Mouse (Mus musculus) heart, postnatal 4 days (tissue): ENCODE measurements around the gene Prkag1. TPM values are rescaled to one million over a fixed set of nuclear protein-coding genes. Genes with fewer than 3 reads are reported as not detected.

Experiments
- DNase-seq: peaks from one replicate; pipeline ENCODE4 v3.0.0; 2021
- total RNA-seq, 2 experiments: library from RNA; stranded (reverse); gene quantifications; 2 replicates each; pipeline ENCODE4 v1.2.3; 2021

Prkag1 gene
- total RNA-seq, 2 experiments from 2014 or later: 88.9 to 89.3 TPM

DNA sequence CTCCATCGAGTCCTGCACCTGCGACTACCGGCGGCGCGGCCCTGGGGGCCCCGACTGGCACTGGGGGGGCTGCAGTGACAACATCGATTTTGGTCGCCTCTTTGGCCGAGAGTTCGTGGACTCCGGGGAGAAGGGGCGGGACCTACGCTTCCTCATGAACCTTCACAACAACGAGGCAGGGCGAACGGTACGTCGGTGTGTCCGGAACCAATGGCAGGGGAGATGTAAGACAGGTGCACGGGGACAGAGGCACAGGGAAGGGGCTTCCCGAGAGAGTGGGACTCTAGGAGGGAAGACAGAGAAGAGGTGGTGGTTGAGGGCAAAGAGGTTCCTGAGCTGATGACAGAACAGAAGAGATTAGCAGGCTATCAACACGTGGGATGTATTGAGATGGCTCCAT is 39.5 kb downstream of the Prkag1 start:
- no peak for DNase-seq

DNA sequence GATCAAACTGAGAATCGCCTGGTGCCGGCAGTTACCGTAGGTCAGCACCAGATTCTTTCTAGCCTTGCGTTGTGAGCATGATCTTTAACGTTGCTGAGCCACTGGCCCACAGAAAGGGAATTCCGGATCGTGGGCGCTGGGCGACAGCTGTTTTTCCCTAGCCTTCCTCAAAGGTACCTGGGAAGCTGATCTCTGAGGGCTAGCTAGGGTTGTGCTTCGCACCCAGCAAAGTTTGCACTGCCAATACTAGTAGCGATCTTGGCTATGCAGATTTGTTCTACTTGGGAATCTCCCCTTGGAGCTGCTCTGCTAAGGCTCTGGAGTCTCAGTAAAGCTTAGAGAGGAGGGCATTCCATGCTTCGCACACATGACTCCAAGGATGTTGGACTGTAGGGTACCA is 40.1 kb downstream of the Prkag1 start:
- DNase-seq: no peak

DNA sequence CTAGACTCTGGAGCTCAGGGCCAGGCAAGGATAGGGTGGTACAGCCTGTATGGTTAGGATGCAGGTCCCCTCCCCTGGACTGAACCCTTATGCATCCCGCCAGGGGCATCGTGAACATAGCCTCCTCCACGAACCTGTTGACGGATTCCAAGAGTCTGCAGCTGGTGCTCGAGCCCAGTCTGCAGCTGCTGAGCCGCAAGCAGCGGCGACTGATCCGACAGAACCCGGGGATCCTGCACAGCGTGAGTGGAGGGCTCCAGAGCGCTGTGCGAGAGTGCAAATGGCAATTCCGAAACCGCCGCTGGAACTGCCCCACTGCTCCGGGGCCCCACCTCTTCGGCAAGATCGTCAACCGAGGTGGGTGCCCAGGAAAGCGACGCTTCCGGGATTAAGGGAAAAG is 40.6 kb downstream of the Prkag1 start:
- DNase-seq: no peak

DNA sequence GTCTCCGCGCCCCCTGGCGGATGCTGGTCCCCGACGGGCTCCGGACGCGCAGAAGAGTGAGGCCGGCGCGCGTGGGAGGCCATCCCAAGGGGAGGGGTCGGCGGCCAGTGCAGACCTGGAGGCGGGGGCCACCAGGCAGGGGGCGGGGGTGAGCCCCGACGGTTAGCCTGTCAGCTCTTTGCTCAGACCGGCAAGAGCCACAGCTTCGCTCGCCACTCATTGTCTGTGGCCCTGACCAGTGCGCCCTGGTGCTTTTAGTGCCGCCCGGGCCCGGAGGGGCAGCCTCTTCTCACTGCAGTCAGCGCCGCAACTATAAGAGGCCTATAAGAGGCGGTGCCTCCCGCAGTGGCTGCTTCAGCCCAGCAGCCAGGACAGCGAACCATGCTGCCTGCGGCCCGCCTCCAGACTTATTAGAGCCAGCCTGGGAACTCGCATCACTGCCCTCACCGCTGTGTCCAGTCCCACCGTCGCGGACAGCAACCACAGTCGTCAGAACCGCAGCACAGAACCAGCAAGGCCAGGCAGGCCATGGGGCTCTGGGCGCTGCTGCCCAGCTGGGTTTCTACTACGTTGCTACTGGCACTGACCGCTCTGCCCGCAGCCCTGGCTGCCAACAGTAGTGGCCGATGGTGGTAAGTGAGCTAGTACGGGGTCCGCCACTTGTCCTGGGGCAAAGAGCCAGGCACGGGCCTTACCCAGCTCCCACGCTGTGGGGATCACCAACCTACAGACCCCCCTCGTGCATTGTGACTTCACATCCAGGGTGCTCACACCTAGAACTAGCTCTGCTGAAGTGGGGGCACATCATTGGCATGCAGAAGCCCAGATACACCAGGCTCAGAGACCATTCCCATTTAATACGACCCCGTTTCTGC is 41.4 kb downstream of the Prkag1 start, which contains the start of gene Wnt1:
Gene Wnt1, plus strand, starts transcription at position 197 of the 875 bp plus-strand sequence.
- peak; percentile 76 for DNase-seq

DNA sequence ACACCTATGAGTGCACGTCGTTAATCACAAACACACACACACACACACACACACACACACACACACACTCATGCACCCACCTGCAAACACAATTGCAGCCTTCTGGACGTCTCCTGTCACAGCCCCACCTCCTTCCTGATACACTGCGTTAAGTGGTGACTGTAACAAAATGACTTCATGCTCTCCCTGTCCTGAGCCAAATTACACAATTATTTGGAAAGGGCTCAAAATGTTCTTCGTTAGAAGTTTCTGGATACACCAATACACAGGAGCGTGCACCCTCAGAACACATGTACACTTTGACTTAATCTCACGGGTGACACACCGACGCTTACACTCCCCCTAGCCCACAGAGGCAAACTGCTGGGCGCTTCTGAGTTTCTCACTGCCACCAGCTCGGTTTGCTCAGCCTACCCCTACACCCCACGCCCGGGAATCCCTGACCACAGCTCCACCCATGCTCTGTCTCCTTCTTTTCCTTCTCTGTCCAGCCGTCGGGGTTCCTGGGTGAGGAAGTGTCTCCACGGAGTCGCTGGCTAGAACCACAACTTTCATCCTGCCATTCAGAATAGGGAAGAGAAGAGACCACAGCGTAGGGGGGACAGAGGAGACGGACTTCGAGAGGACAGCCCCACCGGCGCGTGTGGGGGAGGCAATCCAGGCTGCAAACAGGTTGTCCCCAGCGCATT is 42.2 kb downstream of the Prkag1 start:
- no peak for DNase-seq

DNA sequence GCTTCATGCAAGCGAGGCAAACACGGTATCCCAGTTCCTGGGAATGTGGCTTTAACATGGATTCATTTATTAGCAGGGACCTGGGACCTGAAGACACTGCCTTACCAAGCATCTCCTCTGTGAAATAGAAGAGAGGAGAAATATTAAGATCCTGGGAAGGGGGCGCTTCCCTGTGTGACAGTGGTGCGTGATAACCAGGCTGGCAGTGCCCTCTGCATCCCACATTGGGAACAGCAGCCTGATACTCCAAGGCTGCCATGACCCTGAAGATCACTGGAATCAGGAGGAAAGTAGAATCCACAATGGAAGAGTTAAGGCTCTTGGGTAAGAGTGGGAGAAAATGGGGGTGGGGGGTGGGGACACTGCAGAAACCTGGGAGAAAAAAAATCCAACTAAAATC is 43.4 kb downstream of the Prkag1 start:
- DNase-seq: no peak

DNA sequence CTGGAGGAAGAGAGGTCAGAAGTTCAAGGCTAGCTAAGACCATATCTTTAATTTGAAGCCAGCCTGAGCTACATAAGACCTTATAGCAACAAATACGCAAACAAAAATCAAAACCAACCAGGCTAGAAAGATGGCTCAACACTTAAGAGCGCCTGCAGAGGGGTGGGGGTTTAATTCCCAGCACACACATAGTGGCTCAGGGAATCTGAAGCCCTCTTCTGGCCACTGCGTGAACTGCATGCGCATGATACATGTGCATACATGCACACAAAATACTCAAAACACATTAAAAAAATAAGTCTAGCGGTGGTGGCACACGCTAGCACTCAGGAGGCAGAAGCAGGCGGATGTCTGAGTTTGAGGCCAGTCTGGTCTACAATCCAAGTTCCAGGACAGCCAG is 45.6 kb downstream of the Prkag1 start:
- no peak for DNase-seq

DNA sequence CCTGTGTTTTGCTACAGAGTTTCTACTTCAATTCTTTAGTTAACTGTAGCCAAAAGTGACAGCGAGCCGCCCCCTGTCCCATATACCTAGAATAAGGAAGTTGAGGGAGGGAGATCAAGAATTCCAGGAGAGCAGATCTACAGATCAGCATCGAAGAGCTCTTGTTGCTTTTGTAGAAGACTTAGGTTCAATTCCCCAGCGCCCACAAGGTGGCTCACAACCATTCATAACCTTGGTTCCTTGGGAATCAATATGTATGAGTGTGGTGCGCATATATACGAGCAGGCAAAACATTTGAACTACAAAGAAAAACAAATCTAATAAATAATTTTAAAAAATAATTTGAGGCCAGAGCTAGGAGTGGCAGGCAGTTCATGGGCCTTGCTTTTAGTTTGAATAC is 50.2 kb downstream of the Prkag1 start:
- DNase-seq: no peak

DNA sequence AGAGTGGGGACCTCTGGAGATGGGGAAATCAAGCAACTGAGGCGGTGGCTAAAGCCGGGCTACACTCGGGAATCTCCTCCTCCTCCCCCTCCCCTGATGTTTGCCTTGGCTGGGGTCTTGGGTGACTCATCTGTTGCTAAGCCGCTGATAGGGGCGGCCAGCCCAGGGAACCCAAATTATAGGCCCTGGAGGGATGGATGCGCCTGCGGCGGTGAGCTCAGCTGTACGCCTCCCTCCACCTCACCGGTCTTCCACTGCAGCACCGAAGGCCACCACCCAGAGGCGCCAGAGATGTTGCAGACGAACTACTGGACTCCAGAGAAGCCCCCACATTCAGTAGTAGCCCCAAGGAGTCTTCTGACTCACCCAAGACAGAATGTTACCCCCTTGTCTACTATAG is 50.7 kb downstream of the Prkag1 start:
- peak; percentile 62 for DNase-seq

DNA sequence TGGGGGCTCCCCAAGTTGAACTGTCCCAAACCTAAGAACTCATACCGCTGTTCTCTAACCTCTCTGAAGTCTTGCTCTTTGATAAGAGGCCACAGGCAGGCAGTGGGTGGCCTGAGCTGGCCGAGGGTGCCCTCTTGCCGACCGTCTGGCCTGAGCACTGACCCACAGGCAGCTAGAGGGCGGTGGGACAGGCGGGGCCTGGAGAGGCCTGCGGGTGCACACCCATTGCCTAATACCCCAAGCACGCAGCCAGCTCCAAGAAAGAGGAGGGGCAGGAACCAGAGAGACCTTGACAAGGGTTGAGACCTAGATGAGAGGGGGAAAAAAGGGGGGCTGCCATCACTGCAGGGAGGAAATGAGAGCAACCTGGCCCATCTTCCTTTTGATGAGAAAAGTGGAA is 51.2 kb downstream of the Prkag1 start:
- peak; percentile 31 for DNase-seq

DNA sequence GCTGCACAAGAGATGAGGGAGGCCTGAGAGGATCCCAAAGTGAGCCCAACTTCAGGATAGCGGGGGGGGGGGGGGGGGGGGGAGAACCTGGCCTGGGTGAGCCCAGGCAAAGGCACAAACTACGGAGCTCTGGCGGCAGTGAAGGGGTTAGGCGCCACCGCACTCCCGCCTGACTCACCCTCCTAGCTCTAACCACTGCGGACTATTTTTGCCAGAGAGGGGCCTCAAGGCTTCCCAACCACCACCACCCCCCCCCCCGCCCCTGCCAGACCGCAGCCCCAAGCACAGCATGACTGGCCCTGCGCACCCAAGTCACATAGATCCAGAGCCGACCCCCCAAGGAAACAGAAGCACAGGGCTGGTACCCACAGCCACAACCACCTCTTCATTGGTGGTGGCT is 52.5 kb downstream of the Prkag1 start:
- no peak for DNase-seq

DNA sequence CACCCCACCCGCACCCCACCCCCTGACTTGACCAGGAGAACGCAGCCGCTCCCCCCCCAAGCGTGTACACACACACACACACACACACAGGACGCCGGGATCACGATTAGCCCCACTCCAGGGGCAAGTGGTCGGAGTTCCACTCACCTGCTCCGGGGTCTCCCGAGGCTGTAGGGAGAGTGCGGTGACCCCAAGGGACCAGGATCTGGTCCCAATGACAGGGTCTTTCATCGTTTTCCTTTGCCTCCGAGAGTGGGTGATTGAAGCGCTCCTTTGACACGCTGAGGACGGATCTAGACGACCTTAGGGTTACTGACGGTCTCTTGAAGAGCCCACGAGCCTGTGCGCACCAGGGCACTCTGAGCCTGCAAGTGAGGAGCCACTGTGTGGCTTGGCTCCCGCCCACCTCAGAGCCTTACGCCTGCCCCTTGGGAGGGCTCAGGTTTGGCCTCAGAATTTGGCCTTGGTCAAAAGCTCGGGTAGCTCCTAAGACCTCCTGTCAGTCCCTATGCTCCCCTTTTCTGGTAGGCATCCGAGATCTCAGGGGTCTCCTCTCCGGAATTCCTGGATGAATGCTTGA is 53.0 kb downstream of the Prkag1 start:
- DNase-seq: no peak

DNA sequence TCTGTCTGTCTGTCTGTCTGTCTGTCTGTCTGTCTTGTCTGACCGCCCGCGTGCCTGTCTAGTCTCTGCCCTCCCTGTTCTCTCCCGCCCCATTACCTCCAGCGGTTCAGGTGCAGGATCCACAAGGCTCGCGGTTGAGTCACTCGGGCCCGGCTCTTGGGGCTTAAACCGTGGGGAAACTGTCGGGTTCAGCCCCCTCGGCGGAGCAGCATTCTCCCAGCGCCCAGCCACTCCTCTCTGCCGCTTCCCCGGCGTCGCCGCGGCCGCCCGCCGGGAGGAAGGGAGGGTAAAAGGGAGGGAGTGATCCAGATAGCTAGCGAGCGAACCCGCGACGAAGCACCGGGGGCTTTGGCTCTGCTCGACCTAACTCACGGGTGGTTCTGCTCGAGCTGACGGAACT is 53.6 kb downstream of the Prkag1 start, which contains the start of gene Wnt10b:
Gene Wnt10b, minus strand, starts transcription at position 389 of the 400 bp plus-strand sequence.
- DNase-seq: peak; percentile 30

DNA sequence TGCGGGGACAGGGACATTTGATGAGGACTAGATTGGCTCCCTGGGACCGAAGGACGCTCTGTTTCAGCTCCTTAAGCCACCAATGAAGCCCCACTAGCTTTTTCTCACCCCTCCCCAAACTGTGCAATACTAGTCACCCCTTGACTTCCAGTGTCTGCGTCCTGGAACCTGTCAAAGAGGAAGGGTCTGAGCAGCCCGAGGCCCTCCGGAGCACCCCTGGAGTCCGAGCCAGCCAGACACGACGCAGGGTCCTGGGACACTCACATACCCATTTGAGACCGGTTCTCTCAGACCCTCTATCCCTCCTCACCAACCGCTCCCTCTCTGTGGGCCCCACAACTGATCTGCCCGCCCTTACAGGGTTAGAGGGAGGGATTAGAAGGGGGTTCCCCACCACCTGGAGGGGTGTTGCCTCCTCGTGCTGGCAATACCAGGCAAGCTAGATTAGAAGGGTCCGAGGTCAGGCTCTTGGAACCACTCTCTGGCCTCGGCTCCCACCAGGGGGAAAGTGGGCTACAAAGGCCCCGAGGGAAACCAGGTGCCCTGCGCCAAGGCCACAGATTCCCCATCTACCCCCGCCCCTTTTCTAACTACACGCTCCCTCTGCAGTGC is 54.2 kb downstream of the Prkag1 start:
- no peak for DNase-seq

DNA sequence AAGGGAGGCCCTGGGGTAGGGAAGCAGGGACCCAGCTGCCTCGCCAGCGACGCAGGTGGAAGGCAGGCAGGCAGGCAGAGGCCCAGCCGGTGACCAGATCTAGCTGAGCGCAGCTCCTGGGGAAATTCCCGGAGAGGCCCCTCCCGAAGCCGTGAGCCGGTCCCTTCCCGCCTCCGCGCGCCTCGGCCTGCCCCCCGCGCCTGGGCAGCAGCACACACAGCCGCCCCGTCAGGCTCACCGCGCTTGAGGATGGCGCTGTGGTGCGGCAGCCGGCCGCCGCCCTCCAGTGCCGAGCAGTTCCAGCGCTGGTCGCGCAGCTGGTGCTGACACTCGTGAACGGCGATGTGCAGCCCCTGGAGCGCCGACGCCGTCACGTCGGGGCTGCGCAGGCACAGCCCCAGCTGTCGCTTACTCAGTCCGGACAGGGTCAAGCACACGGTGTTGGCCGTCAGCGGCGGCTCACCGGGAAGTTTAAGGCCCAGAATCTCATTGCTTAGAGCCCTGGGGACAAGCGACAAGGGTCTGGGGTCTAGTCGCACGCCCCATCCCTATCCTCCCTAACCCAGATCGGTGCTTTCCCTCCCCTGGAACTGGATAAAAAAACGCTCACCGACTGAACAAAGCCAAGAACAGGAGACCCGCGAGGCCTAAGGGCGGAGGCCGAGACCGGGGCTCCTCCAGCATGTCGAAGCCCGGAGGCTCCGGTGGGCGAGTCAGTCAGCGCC is 54.9 kb downstream of the Prkag1 start:
- peak; percentile 36 for DNase-seq

DNA sequence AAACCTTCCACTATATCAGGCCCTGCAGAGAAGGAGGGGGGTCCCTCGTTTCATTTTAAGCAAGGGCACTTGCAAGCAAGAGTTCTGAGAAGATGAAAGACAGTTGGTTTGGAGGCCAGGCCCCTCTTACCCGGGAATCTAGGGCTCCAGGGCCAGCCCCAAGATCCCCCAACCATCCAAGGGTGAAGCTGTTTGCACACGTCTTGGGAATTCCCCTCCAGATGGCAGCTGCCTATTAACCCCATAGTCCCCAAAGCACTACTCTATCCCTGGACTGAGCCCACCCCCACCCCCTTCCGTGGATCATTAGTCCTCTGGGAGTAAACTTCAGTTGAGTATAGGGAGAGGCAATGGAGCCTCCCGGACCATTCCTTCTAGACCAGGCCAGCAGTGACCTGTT is 55.8 kb downstream of the Prkag1 start:
- no peak for DNase-seq

DNA sequence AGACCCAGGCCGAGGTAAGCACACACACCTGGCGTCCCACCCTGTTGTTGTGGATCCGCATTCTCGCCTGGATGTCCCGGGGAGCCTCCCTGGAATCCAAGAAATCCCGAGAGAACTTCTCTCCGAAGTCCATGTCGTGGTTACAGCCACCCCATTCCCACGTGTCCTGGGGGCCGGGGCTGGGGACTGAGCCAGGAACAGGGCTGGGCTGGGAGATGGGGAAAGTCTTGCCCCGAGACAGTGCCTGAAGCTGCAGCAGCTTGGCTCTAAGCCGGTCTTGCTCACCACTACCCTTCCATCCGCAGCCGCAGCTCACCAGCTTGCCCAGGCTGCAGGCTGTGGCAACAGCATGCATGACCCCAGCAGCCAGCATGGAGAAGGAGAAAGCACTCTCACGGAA is 57.2 kb downstream of the Prkag1 start:
- no peak for DNase-seq

DNA sequence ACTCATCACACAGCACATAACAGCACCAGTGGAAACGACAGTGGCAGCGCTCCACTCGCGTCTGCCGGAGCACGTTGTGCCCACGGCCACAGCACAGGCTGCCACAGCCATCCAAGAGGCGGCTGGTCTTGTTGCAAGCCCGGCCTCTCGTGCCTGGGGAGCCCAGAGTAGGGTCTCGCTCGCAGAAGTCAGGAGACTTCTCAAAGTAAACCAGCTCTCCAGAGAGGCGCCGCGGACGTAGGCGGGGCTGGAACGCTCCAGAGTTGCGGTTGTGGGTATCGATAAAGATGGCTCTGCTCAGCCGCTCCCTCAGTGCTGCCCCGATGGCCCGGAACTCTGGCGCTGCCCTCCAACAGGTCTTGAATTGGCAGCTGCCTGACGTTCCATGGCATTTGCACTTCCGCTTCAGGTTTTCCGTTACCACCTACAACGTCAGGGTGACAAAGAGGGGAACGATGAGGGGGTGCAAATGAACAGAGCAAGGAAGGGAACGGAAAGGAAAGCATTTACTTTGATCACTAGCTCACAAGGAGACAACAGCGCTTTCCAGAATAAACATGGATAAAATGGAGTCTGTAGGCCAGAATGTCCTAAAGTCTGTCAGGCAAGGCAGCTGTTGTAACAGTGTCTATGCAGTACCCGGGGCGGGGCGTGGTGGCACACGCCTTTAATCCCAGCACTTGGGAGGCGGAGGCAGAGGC is 58.7 kb downstream of the Prkag1 start:
- peak; percentile 17 for DNase-seq

DNA sequence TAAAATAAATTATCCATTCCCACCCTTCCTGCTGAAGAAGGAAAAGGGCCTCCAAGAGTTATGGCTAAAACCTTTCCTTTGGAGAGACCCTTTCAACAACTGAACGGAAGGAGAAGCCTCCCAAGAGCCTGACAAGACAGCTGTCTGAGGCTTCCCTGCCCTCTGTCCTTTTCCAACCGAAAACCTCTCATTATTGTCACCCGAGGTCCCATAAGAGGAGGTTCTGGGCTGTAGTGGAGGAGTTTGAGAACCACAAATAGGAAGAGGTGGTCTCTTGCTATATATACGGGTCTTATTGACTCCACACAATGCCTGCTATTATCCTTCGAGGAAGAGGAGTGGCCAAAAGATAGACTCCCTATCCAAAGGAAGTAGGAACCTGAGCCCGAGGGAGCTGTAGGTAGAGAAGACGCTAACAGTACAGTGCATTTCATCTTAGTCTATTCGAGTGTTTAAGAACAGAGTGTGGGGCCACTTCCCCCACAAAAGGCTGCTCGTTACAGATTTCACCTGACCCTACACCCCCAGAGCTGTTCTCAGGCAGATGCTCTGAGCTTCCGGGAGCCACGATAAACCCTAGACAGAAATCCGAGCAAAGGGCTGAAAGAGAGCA is 59.4 kb downstream of the Prkag1 start:
- no peak for DNase-seq

DNA sequence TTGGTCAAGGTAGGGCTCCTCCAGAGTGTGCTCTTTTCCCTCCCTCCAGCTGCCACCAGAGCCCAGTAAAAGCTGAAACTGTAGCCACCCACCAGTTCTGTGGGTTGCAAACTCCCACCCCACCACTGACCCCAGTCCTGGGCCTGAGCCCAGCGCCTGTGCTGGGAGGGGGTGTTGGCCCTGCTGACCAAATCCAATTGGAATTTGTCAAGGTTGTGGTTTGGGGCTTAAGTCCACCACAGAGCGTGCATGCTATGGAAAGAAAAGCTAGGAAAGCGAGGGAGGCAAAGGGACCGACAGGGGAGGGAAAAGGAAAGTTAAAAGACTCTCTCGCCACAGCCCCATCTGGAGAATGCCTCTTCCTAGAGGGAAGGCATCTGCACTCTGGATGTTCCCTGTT is 63.1 kb downstream of the Prkag1 start:
- no peak for DNase-seq

DNA sequence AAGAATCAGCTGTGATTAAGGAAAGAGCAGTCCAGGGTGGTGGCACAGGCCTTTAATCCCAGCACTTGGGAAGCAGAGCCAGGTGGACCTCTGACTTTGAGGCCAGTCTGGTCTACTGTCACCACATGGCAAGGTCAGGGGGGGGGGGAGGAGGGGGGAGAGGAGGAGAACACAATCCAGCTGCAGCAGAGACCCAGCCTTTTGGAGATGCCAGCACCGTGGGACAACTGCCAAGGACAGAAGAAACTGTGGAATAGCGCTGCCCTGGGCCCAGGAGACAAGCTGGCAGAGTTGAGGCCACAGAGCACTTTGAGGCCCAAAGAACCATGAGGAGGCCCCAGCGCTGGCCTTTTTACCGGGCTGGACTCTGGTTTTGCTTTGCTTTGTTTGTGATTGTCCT is 65.4 kb downstream of the Prkag1 start:
- no peak for DNase-seq
